Mouse (Mus musculus): ENCODE measurements around the gene Serpina11. TPM values are rescaled to one million over a fixed set of nuclear protein-coding genes. Genes with fewer than 3 reads are reported as not detected.

Serpina11 gene
- polyA plus RNA-seq, 1 experiment: 0.10 TPM

GRCm38 (mm10) chr12:103969577-103970116 is 20.1 kb downstream of the Serpina11 start:
- H3K4me2 ChIP-seq (ENCODE audit: low read depth): no peak overlapping the region
- no peak overlapping the region for H3ac ChIP-seq (ENCODE audit: control insufficient read depth, insufficient read length)
- no peak for TF ChIP-seq REST (IDR thresholded peaks at IDR 0.05; ENCODE audit: insufficient read depth, insufficient read length)
- TF ChIP-seq MYOG (IDR thresholded peaks at IDR 0.05; ENCODE audit: control insufficient read depth in 1 of 3, insufficient read depth in 1 of 3, insufficient read length in 2 of 3, low read depth in 2 of 3): no peak
- TF ChIP-seq CEBPB (IDR thresholded peaks at IDR 0.05; ENCODE audit: insufficient read depth, poor library complexity, severe bottlenecking): no peak
- no peak for TF ChIP-seq MAX (IDR thresholded peaks at IDR 0.05; ENCODE audit: low read depth)
- TF ChIP-seq POLR2AphosphoS2 (IDR thresholded peaks at IDR 0.05; ENCODE audit: insufficient read length, low read depth): no peak
- TF ChIP-seq MYOD1 (IDR thresholded peaks at IDR 0.05; ENCODE audit: control insufficient read depth in 1 of 3, insufficient read length in 2 of 3, low read depth in 2 of 3): no peak
- TF ChIP-seq E2F4 (IDR thresholded peaks at IDR 0.05; ENCODE audit: insufficient read depth): no peak
- TF ChIP-seq TCF3 (IDR thresholded peaks at IDR 0.05; ENCODE audit: insufficient read length, low read depth): no peak
- TF ChIP-seq POLR2A (IDR thresholded peaks at IDR 0.05; ENCODE audit: insufficient read length, low read depth): no peak
- TF ChIP-seq TCF12 (IDR thresholded peaks at IDR 0.05; ENCODE audit: insufficient read depth, poor library complexity, severe bottlenecking): no peak
- no peak for TF ChIP-seq SRF (IDR thresholded peaks at IDR 0.05; ENCODE audit: control insufficient read depth, insufficient read length, low read depth)
- no peak for TF ChIP-seq USF1 (IDR thresholded peaks at IDR 0.05; ENCODE audit: low read depth)
- H3K4me3 ChIP-seq: no peak overlapping the region
- H3K36me3 ChIP-seq (ENCODE audit: control insufficient read depth, insufficient read depth): no peaks in the 10 kb centered on the region
- H3K79me2 ChIP-seq (ENCODE audit: control insufficient read depth, insufficient read depth): no peaks in the 10 kb centered on the region
- H3K27me3 ChIP-seq (ENCODE audit: control insufficient read depth, insufficient read depth, insufficient read length): no peaks in the 10 kb centered on the region

DNA sequence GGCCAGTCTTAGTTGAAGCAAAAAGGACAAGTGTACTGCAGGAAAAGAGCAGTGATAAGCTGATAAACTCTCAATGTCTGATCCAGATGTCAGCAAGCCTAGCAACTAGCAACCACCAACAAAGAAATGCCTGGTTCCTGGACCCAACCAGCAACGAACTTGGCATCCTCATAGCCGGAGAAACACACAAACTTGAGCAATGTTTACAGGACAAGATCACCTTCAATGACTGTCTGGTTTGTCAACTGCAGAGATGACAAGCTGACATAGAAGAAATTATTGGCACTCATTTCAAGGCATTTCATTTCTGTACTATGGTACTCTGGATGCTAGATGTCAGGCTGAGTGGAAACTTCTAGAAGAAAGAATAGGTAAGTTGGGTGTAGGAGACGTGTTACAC is 23.0 kb downstream of the Serpina11 start:
- no peak overlapping the region for H3K4me3 ChIP-seq
- TF ChIP-seq USF1 (IDR thresholded peaks at IDR 0.05; ENCODE audit: low read depth) (no peak), MYOD1 (IDR thresholded peaks at IDR 0.05; ENCODE audit: control insufficient read depth in 1 of 3, insufficient read length in 2 of 3, low read depth in 2 of 3) (no peak), POLR2AphosphoS2 (IDR thresholded peaks at IDR 0.05; ENCODE audit: insufficient read length, low read depth) (no peak), TCF12 (IDR thresholded peaks at IDR 0.05; ENCODE audit: insufficient read depth, poor library complexity, severe bottlenecking) (no peak), E2F4 (IDR thresholded peaks at IDR 0.05; ENCODE audit: insufficient read depth) (no peak), SRF (IDR thresholded peaks at IDR 0.05; ENCODE audit: control insufficient read depth, insufficient read length, low read depth) (no peak), CEBPB (IDR thresholded peaks at IDR 0.05; ENCODE audit: insufficient read depth, poor library complexity, severe bottlenecking) (no peak), MYOG (IDR thresholded peaks at IDR 0.05; ENCODE audit: control insufficient read depth in 1 of 3, insufficient read depth in 1 of 3, insufficient read length in 2 of 3, low read depth in 2 of 3) (no peak), REST (IDR thresholded peaks at IDR 0.05; ENCODE audit: insufficient read depth, insufficient read length) (no peak), TCF3 (IDR thresholded peaks at IDR 0.05; ENCODE audit: insufficient read length, low read depth) (no peak), MAX (IDR thresholded peaks at IDR 0.05; ENCODE audit: low read depth) (no peak), POLR2A (IDR thresholded peaks at IDR 0.05; ENCODE audit: insufficient read length, low read depth) (no peak)

DNA sequence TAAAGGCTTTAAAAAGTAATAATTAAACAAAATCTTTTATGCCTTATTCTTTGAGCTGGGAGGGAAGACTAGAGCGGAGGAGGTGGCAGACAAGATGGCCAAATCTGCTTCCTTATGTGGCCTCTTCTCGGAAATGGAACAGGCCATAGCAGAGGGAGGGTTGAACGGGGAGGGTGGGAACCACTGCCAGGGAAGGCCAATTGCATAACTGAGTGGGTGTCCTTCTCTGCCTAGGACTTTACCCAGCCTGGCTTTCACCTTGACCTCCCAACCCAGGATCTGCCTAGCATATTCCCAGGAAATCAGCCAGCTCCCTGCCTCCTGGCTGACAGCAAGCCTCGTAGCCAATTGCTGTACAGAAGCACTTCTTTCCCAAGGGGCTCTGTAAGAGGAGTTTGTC is 26.5 kb downstream of the Serpina11 start:
- Histone ChIP-seq H3K79me2 (ENCODE audit: control insufficient read depth, insufficient read depth) (no peaks in the 10 kb centered on the region), H3ac (ENCODE audit: control insufficient read depth, insufficient read length) (no peak overlapping the region), H3K4me3 (no peak overlapping the region), H3K36me3 (ENCODE audit: control insufficient read depth, insufficient read depth) (no peaks in the 10 kb centered on the region), H3K27me3 (ENCODE audit: control insufficient read depth, insufficient read depth, insufficient read length) (no peaks in the 10 kb centered on the region), H3K4me2 (ENCODE audit: low read depth) (peak overlapping the region; percentile 58)
- TF ChIP-seq MAX (IDR thresholded peaks at IDR 0.05; ENCODE audit: low read depth) (no peak), MYOG (IDR thresholded peaks at IDR 0.05; ENCODE audit: control insufficient read depth in 1 of 3, insufficient read depth in 1 of 3, insufficient read length in 2 of 3, low read depth in 2 of 3) (no peak), E2F4 (IDR thresholded peaks at IDR 0.05; ENCODE audit: insufficient read depth) (no peak), TCF3 (IDR thresholded peaks at IDR 0.05; ENCODE audit: insufficient read length, low read depth) (no peak), POLR2AphosphoS2 (IDR thresholded peaks at IDR 0.05; ENCODE audit: insufficient read length, low read depth) (no peak), USF1 (IDR thresholded peaks at IDR 0.05; ENCODE audit: low read depth) (no peak), SRF (IDR thresholded peaks at IDR 0.05; ENCODE audit: control insufficient read depth, insufficient read length, low read depth) (no peak), TCF12 (IDR thresholded peaks at IDR 0.05; ENCODE audit: insufficient read depth, poor library complexity, severe bottlenecking) (no peak), MYOD1 (IDR thresholded peaks at IDR 0.05; ENCODE audit: control insufficient read depth in 1 of 3, insufficient read length in 2 of 3, low read depth in 2 of 3) (no peak), REST (IDR thresholded peaks at IDR 0.05; ENCODE audit: insufficient read depth, insufficient read length) (no peak), POLR2A (IDR thresholded peaks at IDR 0.05; ENCODE audit: insufficient read length, low read depth) (no peak), CEBPB (IDR thresholded peaks at IDR 0.05; ENCODE audit: insufficient read depth, poor library complexity, severe bottlenecking) (no peak)

More for the DNA sequence above, 23.0 kb downstream of the Serpina11 start:
- Histone ChIP-seq H3K79me2 (ENCODE audit: control insufficient read depth, insufficient read depth) (no peaks in the 10 kb centered on the region), H3ac (ENCODE audit: control insufficient read depth, insufficient read length) (no peak overlapping the region), H3K4me2 (ENCODE audit: low read depth) (no peak overlapping the region), H3K36me3 (ENCODE audit: control insufficient read depth, insufficient read depth) (no peaks in the 10 kb centered on the region), H3K27me3 (ENCODE audit: control insufficient read depth, insufficient read depth, insufficient read length) (no peaks in the 10 kb centered on the region)

DNA sequence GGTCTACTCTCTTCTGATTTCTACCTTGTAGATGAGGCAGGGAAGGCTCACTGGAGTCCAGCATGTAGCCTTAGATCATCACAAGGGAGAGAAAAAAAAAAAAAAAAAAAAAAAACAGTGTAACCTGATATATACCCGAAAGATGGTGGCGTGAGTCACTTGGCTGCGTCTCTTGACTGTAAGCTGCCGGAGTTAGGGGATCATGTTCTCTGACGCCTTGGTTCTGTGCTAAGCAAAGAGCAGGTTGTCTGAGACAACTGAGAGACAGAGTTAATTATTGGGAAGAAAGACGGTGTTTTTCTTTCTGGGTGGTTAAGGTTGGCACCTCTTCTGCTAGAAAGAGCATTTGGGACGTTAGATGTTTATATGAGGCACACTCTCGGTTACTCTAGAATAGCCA is 26.9 kb downstream of the Serpina11 start:
- H3K4me2 ChIP-seq (ENCODE audit: low read depth): peak overlapping the region; percentile 58

More for the DNA sequence above, 26.9 kb downstream of the Serpina11 start:
- Histone ChIP-seq H3K36me3 (ENCODE audit: control insufficient read depth, insufficient read depth) (no peaks in the 10 kb centered on the region), H3K4me3 (no peak overlapping the region), H3K27me3 (ENCODE audit: control insufficient read depth, insufficient read depth, insufficient read length) (no peaks in the 10 kb centered on the region), H3K79me2 (ENCODE audit: control insufficient read depth, insufficient read depth) (no peaks in the 10 kb centered on the region), H3ac (ENCODE audit: control insufficient read depth, insufficient read length) (no peak overlapping the region)
- no peak for TF ChIP-seq E2F4 (IDR thresholded peaks at IDR 0.05; ENCODE audit: insufficient read depth)
- no peak for TF ChIP-seq USF1 (IDR thresholded peaks at IDR 0.05; ENCODE audit: low read depth)
- no peak for TF ChIP-seq MYOD1 (IDR thresholded peaks at IDR 0.05; ENCODE audit: control insufficient read depth in 1 of 3, insufficient read length in 2 of 3, low read depth in 2 of 3)
- TF ChIP-seq TCF3 (IDR thresholded peaks at IDR 0.05; ENCODE audit: insufficient read length, low read depth): no peak
- no peak for TF ChIP-seq REST (IDR thresholded peaks at IDR 0.05; ENCODE audit: insufficient read depth, insufficient read length)
- no peak for TF ChIP-seq CEBPB (IDR thresholded peaks at IDR 0.05; ENCODE audit: insufficient read depth, poor library complexity, severe bottlenecking)
- no peak for TF ChIP-seq MYOG (IDR thresholded peaks at IDR 0.05; ENCODE audit: control insufficient read depth in 1 of 3, insufficient read depth in 1 of 3, insufficient read length in 2 of 3, low read depth in 2 of 3)
- no peak for TF ChIP-seq POLR2A (IDR thresholded peaks at IDR 0.05; ENCODE audit: insufficient read length, low read depth)
- no peak for TF ChIP-seq MAX (IDR thresholded peaks at IDR 0.05; ENCODE audit: low read depth)
- TF ChIP-seq SRF (IDR thresholded peaks at IDR 0.05; ENCODE audit: control insufficient read depth, insufficient read length, low read depth): no peak
- TF ChIP-seq TCF12 (IDR thresholded peaks at IDR 0.05; ENCODE audit: insufficient read depth, poor library complexity, severe bottlenecking): no peak
- no peak for TF ChIP-seq POLR2AphosphoS2 (IDR thresholded peaks at IDR 0.05; ENCODE audit: insufficient read length, low read depth)

Data from myocyte (in vitro differentiated cells).